8 mouse cellular contexts compared by ENCODE assay signal in genomic region chr11:11878981-11879698, GRCm38 (mm10). TPM values are rescaled to one million over a fixed set of nuclear protein-coding genes. Genes with fewer than 3 reads are reported as not detected.
A peak's percentile ranks its signal among the peaks of the same experiment; 100 is the strongest.
DNase-seq lines count a peak whose midpoint lies in the region; ATAC-seq and TF ChIP-seq lines count a peak whose summit lies in the region.

No protein-coding gene starts in this region.

- ATAC-seq in intestine, embryonic 15.5 days = peak; percentile 61
- no peak for ATAC-seq in erythroblast, adult 5-6 weeks (replicated peaks; ENCODE audit: low FRiP score, poor library complexity, severe bottlenecking)

- no peak for TF ChIP-seq CTCF in liver, adult 2 months (IDR thresholded peaks at IDR 0.05; ENCODE audit: low read depth, low read length)

- H3K9me3 ChIP-seq in intestine, embryonic 15.5 days = no peaks in the 10 kb centered on the region

- peak overlapping the region; percentile 8 for H3K27ac ChIP-seq in liver, adult 2 months (replicated peaks; ENCODE audit: insufficient read depth, low read depth, low read length)
- H3K27ac ChIP-seq in intestine, embryonic 15.5 days = peak overlapping the region; percentile 95

- H3K4me2 ChIP-seq in intestine, embryonic 15.5 days (replicated peaks) = no peak overlapping the region

- no peaks in the 10 kb centered on the region for H3K79me2 ChIP-seq in liver, adult 2 months (ENCODE audit: control insufficient read depth, insufficient read depth, low read length)

- intact Hi-C loops in left cerebral cortex, postnatal 4 days (cut with DNase I) = no loop called here

- 81% methylated on average over 10 of the region's 10 CpGs for WGBS in liver, adult 2 months
- WGBS in intestine, embryonic 15.5 days = 43% methylated on average over 10 of the region's 10 CpGs

- H3K4me1 ChIP-seq in liver, adult 2 months (ENCODE audit: control insufficient read depth, insufficient read depth, low read length) = peaks cover 10% of the 10 kb centered on the region
- H3K4me1 ChIP-seq in intestine, embryonic 15.5 days (replicated peaks) = peaks cover 24% of the 10 kb centered on the region

- H3K27me3 ChIP-seq in liver, adult 2 months (ENCODE audit: control insufficient read depth, insufficient read depth, low read length) = no peaks in the 10 kb centered on the region
- H3K27me3 ChIP-seq in intestine, embryonic 15.5 days (replicated peaks) = no peaks in the 10 kb centered on the region

- H3K4me3 ChIP-seq in liver, adult 2 months (ENCODE audit: insufficient read depth, low read depth, low read length) = no peak overlapping the region
- no peak overlapping the region for H3K4me3 ChIP-seq in intestine, embryonic 15.5 days (replicated peaks)

- no peak for DNase-seq in liver, adult 2 months (ENCODE audit: extremely low read depth, low read depth, low spot score)
- no peak for DNase-seq in liver
- DNase-seq in gastrocnemius, postnatal 10 days = peak; percentile 27
- peak; percentile 70 for DNase-seq in skeletal muscle tissue, adult 2 months (ENCODE audit: low read depth, low spot score)
- no peak for DNase-seq in left cerebral cortex, postnatal 4 days
- no peak for DNase-seq in cerebellum, adult 11 months

- H3K36me3 ChIP-seq in liver, adult 2 months (ENCODE audit: control insufficient read depth, insufficient read depth, low read length) = peaks cover 44% of the 10 kb centered on the region
- no peaks in the 10 kb centered on the region for H3K36me3 ChIP-seq in intestine, embryonic 15.5 days

- no peak overlapping the region for H3K9ac ChIP-seq in liver, adult 2 months (ENCODE audit: low read depth, low read length)
- H3K9ac ChIP-seq in intestine, embryonic 15.5 days = peak overlapping the region; percentile 14; the same call in 1 of the 2 replicates

- no peak for TF ChIP-seq POLR2A in liver, adult 2 months (IDR thresholded peaks at IDR 0.05; ENCODE audit: extremely low read depth, insufficient read depth, low read length)

RNA-seq across cellular contexts. Expression of gene Ddc, which starts 18.8 kb away (rescaled TPM):
- total RNA-seq in liver, adult 2 months (2014; rRNA removed) = 56.4 and 67.3 TPM in 2 replicates
- polyA plus RNA-seq in liver, adult 2 months (2012; rRNA removed) = 75.7 and 82.3 TPM in 2 replicates
- total RNA-seq in gastrocnemius, postnatal 10 days (2021) = 10 to 100 TPM; 38.1 to 45.7 TPM
- polyA plus RNA-seq in intestine, embryonic 15.5 days (2015; fragmentation: Nextera tagmentation; extraction: Ambion mirVana) = 46.3 and 52.2 TPM in 2 replicates
- total RNA-seq in erythroblast, adult 5-6 weeks (2015; ENCODE audit: low replicate concordance) = not detected in 2 replicates
- not detected in 2 replicates for total RNA-seq in erythroblast, adult 5-6 weeks (2017; ENCODE audit: low replicate concordance)
- total RNA-seq in left cerebral cortex, postnatal 4 days (2021) = 1 to 10 TPM; 2.6 to 3.7 TPM

Comparison
In these comparisons a context has a peak if more than half of its experiments do, and no peak if none do; other contexts are left out.
1. DNase-seq: peak in gastrocnemius, postnatal 10 days (single experiment) and skeletal muscle tissue, adult 2 months (single experiment); none in liver, adult 2 months (single experiment), liver (single experiment), left cerebral cortex, postnatal 4 days (single experiment) and cerebellum, adult 11 months (single experiment).
2. RNA of gene Ddc, which starts 18.8 kb away (total RNA-seq): 56.4 to 67.3 TPM in liver, adult 2 months and 38.1 to 45.7 TPM in gastrocnemius, postnatal 10 days; 2.6 to 3.7 TPM in left cerebral cortex, postnatal 4 days and not detected in erythroblast, adult 5-6 weeks; every median in the first group is over 4 times any median in the second.